Mouse (Mus musculus): ENCODE measurements around the gene Mapre1.
A peak's percentile ranks its signal among the peaks of the same experiment; 100 is the strongest.
"Not testable (repeated sequence)": the region's sequence is repeated elsewhere in the genome, so short reads cannot be mapped to it uniquely, and the experiment has no call there.

The Mapre1 gene

GRCm38 (mm10) chr2:153740500-153741436, at the start of gene Mapre1:
Gene Mapre1 (plus strand): TSS chr2:153741274.
- DNase-seq: peak; percentile 99 to 100

DNA sequence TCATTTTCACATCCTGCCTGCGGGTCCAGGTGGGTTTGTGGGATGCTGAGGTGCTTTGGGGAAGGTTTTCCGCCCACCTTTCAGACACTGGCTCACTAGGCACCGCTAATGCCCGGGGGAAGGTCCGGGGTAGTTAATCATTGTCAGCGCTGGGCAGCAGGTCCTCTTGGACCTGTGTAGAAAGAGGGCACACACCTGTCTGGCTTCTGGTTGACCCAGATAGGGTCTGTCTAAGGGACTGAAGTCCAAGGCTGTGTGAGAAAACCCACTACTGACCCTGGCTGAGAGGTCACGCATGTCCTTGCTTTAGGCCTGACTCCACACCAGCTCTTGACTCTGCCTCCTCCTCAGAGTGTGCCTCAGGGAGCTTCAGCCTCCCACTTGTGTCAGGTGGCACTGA, 47.7 kb upstream of the Mapre1 start:
- DNase-seq: not testable (repeated sequence)

DNA sequence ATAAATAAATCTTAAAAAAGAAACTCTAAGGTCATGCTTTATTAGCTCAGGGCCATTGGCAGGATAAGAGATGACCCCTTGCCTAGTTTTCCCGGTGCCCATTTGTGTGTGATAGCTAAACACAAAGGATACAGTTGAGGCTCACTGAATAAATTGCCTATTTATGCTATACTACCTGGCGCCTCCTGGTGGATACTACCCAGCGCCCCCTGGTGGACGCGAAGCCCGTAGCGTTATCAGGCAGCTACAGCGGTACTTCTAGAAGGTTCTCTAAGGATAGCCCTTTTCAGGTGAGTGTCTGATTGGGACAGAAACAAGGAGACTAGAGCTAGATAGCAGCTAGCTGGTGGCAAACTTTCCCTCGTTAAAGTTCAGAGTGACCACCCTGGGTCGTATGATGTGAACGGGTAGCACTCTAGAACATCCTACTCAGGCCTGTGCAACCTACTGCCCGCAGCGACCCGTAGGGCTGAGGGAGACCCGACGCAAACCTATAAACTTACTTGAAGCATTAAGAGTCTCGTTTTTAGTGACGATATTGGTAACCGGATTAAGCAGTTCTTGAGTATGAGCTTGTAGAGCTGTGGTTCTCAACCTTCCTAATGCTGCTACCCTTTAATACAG, 46.5 kb upstream of the Mapre1 start:
- peak; percentile 15 to 23 for DNase-seq

GRCm38 (mm10) chr2:153696352-153696751, 44.7 kb upstream of the Mapre1 start, which contains the start of gene Dnmt3c:
Gene Dnmt3c (plus strand): TSS chr2:153696652.
- no peak for DNase-seq

DNA sequence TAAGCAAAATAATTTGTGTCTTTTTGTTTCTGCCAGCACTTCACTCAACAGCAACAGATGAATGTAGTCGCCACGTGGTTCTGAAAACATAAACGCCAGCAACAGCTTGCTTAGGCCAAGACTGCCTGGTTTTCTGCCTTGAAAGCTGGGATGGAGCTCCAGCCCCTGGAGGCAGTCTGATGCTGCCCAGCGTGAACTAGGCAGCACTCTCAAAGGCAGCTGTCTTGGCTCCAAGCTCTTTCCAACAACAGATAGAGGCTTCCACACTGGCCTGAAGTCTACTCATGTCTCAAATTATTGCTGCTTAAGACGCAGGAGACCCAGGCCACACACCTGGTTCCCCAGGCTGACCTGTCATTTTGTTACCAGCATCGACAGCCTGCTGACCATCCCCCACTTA, 37.7 kb upstream of the Mapre1 start:
- DNase-seq: no peak

DNA sequence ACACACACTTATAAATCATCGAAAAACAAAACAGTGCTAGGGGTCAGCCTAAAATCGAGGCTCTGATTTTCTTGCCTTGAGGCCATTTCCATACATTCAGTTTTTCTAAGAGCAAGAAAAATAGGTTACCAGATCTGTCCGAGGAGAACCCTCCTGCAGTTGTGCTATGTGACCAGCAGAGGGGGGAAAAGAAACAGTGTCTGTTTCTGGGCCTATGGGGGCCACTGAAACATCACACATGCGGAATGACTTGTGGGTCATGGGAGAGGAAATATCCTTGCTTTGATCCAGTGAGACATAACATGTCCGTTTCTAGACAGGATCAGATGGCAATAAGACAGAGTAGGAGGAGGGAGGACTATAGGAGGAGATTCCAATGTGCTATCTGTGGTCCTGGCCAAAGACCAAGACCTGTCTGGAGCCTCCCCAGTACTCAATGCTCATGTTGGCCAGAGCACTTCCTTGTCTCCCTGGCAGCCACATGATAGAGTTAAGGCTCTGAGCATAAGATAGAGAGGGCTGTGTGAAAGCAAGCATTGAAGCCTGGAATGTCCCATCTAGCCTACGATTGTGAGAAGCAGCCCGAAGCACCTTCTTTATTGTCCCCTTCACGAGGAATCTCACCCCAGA, 30.3 kb upstream of the Mapre1 start:
- DNase-seq: peak in 1 of 2 experiments; percentile 7

GRCm38 (mm10) chr2:153712646-153713091, 28.4 kb upstream of the Mapre1 start:
- no peak for DNase-seq

DNA sequence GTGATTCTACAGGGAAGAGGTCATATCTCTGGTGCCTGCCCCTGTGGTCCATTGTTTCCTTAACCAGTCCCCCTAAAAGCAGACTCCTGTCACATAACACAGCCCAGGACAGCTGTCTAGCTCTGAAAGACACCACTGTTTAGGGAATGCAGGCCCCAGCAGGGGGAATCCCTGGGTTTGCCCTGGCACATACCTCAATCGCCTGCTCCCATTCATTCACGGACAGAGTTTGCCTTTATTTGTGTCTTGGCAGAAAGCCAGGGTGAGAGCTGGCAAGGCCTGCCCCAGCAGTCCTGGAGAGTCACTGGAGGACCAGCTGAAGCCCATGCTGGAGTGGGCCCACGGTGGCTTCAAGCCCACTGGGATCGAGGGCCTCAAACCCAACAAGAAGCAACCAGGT, 27.8 kb upstream of the Mapre1 start:
- peak; percentile 31 to 39 for DNase-seq

DNA sequence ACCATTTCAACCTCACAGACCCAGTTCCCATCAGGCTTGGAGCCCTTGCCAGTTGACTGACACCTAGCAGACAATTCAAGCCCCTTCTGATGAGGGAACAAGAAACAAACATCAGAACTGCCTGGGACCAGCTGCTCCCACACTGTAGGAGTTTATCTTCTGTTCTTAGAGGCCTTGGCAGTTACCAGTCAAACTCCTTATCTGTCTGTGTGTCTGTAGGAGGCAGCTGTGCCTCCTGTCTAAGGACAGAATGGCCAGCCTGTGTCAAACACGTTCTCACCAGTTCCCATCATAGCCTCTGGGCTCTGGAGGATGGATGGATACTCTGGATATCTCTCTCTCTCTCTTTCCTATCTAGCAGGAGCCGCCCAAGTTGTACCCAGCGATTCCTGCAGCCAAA, 23.2 kb upstream of the Mapre1 start:
- DNase-seq: not testable (repeated sequence)

DNA sequence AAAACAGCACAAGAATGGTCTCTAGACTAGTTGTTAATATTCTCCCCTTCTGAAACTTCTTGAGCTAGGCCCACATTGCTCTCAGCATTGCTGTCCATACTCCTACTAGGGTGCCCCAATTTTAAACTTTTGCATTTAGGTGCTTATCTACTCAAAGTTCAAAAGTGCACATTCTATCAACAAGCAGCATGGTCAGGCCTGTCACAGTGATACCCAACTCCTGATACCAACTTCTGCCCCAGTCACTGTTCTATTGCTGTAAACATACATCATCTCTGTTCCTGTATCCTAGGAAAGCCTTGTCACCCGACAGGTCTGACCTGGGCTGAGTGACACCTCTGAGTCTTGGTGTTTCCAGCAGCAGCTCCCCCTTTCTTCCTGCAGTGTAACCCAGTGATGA, 18.0 kb upstream of the Mapre1 start:
- DNase-seq: no peak

DNA sequence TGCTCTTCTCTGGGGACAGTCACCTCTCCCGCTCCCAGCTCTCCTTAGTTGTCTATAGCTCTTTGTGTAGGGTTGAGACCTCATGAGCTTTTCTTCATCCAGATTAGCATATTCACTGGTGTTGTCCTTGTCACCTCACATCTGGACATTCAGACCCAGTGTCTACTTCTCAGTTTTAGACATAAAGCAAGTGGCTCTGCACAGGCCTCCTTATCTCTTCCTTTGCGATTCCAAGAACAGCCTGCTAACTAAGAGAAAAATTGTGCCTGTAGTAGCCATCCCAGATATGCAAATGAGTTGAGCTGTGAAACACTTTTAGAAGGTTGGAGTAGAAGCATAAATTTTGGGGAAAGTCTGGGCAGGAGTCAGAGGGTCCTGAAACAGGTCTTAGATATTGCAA, 16.6 kb upstream of the Mapre1 start:
- no peak for DNase-seq

DNA sequence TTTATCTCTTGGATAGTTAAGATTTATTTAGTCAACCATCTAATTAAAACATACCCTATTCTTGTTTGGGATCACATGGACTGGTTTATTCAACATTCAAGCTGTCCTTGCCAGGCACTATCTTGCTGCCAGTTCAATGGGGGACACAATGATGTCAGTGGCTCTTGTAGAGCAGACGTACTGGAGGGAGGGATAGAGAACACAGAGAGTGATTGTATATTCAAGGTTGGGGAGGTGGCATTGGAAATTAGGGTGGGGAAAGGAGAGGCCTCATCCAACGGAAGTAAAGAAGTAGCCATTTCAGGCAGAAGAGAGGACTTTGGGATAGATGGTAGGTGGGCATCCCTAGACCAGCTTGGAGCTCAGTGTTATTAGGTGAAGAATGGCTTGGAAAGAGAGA, 16.2 kb upstream of the Mapre1 start:
- DNase-seq: no peak

- DNase-seq: no peak
Measured at GRCm38 (mm10) chr2:153725291-153725690, 15.8 kb upstream of the Mapre1 start.

GRCm38 (mm10) chr2:153734033-153734432, 7.0 kb upstream of the Mapre1 start:
- no peak for DNase-seq

GRCm38 (mm10) chr2:153741437-153742065, 477 bp downstream of the Mapre1 start:
- no peak for DNase-seq

DNA sequence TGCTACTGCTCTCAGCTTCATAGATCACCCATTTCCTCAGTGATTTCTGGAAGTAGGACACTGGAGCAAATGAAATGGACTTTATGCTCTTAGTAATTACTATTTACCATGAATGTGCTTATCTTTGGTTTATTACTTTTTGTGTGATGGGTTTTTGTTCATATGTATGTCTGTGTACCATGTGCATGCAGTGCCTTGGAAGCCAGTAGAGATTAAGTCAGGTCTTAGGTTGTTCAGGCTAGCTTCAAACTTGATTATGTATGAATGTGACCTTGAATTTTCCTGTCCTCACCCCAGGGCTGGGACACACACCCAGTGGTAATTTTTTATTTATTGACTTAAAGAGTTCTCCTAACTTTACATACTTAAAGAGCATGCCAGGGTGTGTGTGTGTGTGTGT, 6.9 kb downstream of the Mapre1 start:
- DNase-seq: no peak

DNA sequence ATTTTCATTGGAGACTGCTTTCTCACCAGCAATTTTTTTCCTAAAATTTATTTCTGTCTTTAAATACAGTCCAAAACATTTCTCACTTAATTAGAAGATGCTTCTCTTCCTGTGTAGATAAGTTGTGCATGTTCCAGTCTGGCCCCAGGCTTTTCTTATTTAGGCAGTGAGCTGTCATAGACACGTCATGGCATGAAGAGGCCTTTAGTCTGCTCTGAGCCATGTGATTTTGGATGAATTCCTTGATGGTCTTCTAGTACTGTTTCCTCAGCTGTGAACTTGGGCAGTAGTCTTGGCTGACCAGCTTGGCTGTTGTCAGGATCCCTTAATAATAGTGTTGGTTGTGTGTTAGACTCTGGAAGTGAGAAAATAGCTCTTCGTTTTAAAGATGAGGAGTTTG, 9.3 kb downstream of the Mapre1 start:
- DNase-seq: no peak

DNA sequence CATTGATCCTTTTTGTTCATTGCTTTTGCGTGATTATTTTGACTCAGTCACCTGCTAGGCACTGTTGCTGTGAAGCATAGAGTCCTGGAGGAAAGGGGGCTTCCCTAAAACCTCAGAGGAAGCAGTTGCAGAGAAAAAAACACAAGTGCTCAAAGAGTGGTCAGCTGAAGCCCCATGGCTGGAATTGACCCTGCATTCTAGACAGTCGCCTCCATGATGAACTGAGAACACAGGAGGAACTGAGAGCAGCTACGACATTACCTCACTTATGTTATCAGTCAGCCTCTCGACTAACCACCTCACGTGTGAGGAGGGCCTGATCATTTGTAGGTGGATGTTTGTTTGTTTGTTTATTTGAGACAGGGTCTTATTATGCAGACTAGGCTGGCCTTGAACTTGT, 21.0 kb downstream of the Mapre1 start:
- no peak for DNase-seq

GRCm38 (mm10) chr2:153767484-153767883, 26.4 kb downstream of the Mapre1 start:
- DNase-seq: no peak

DNA sequence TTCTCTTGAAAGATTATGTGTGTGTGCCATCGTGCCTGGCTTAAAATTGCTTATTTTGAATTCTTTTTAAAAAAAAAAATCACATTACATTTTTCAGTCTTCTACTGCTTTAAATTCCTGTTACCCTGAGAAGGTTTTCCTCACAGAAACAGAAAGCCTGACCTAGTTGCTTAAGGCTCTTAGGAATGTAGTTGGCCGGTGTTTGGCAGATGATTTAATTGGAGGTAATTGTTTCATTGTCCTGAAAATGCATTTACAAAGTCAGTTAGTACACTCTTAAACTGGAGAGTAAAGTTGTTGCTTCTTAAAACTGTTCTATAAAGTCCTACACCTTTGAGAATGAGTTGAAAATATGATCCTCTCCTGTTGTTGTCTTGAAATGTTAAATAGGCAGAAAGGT, 27.8 kb downstream of the Mapre1 start:
- DNase-seq: no peak

DNA sequence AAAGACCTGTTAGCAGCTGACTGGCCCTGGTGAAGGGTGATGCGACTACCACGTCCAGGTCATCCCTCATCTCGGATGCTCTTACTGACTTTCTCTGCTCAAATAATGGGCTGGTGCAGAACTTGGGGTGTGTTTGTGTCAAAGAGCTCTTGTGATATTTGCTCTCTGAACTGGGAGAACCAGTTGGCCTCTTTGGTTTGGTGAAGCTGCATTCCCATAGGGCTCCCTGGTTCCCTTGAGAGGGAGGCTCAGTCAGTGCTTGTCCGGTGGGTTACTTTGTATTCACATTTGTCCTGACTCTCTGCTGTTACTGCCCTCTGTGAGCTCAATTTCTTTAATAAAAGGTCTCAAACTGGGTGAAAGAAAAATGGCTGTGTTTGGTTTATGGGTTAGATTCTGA, 31.9 kb downstream of the Mapre1 start:
- no peak for DNase-seq

- no peak for DNase-seq
Measured at GRCm38 (mm10) chr2:153775472-153775871, 34.4 kb downstream of the Mapre1 start.

All from cerebellum, postnatal 36 days (tissue).